In the genomic region with DNA sequence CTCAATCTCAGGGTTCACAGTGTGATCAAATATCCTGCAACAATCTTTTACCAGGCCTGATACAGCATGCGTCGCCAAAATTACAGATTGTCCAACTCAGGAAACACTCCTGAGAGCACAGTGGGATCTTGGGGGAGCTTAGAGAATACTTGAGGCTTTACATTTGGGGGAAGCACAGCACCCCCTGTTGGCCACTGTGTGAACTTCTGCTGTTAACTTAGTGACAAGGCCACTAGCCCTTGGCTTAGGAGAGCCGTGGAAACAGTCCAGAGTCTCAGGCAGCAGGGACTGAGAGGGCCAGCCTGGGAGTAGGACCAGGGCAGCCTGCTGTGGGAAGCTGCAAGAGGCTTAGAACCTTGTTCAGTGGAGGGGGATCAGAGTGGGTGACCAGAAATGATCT, we compare ENCODE assay signal across 9 mouse cellular contexts. TPM values are rescaled to one million over a fixed set of nuclear protein-coding genes. Genes with fewer than 3 reads are reported as not detected.
DNase-seq lines count a peak whose midpoint lies in the region; ATAC-seq and TF ChIP-seq lines count a peak whose summit lies in the region.
"Had no signal": no experiment of that assay in that cellular context is flagged by ENCODE, and none has a peak within 500 bp of the region (broad histone marks: within the 10 kb centered on the region; RNA-seq: fewer than 3 reads in every experiment).

No protein-coding gene starts in this region.

- H3K4me3 ChIP-seq in liver, adult 2 months (ENCODE audit: insufficient read depth, low read depth, low read length), result no peak overlapping the region

- no peak for TF ChIP-seq POLR2A in liver, adult 2 months (IDR thresholded peaks at IDR 0.05; ENCODE audit: extremely low read depth, insufficient read depth, low read length)

- peak; percentile 40 for DNase-seq in adrenal gland, postnatal 14 days
- no peak for DNase-seq in adrenal gland, postnatal 25 days
- peak; percentile 26 for DNase-seq in liver, adult 2 months (ENCODE audit: extremely low read depth, low read depth, low spot score)
- DNase-seq in liver, result no peak
- DNase-seq in spleen, adult 12 weeks (ENCODE audit: low spot score), result peak; percentile 44
- DNase-seq in left cerebral cortex, postnatal 10 days (ENCODE audit: extremely low spot score in 1 of 2, low spot score in 2 of 2), result no peak
- no peak for DNase-seq in ovary, postnatal 14 days (ENCODE audit: low spot score)

- ATAC-seq in granulocyte monocyte progenitor cell, adult 5-6 weeks (replicated peaks; ENCODE audit: poor library complexity, severe bottlenecking), result peak; percentile 35; the same call in 1 of the 2 replicates

- H3K9ac ChIP-seq in liver, adult 2 months (ENCODE audit: low read depth, low read length), result no peak overlapping the region

- no peaks in the 10 kb centered on the region for H3K36me3 ChIP-seq in liver, adult 2 months (ENCODE audit: control insufficient read depth, insufficient read depth, low read length)

- intact Hi-C loops in left cerebral cortex, postnatal 10 days (cut with DNase I), result loop anchor here (5.0 kb wide), 1 partner anchor 116 kb away; no protein-coding TSS in a partner anchor

- peaks cover 5% of the 10 kb centered on the region; the same call in 1 of the 2 replicates for H3K4me1 ChIP-seq in liver, adult 2 months (ENCODE audit: control insufficient read depth, insufficient read depth, low read length)

- H3K27me3 ChIP-seq in liver, adult 2 months (ENCODE audit: control insufficient read depth, insufficient read depth, low read length), result no peaks in the 10 kb centered on the region

- H3K27ac ChIP-seq in liver, adult 2 months (replicated peaks; ENCODE audit: insufficient read depth, low read depth, low read length), result no peak overlapping the region

- peak; percentile 58 for TF ChIP-seq CTCF in liver, adult 2 months (IDR thresholded peaks at IDR 0.05; ENCODE audit: low read depth, low read length)

- H3K79me2 ChIP-seq in liver, adult 2 months (ENCODE audit: control insufficient read depth, insufficient read depth, low read length), result peaks cover 9% of the 10 kb centered on the region; the same call in 1 of the 2 replicates

- 69% methylated on average over 3 of the region's 3 CpGs for WGBS in liver, adult 2 months

RNA-seq across cellular contexts. Expression of a gene that starts 3.6 kb away (rescaled TPM):
- total RNA-seq in adrenal gland, postnatal 14 days (2021), result 0.89 and 1.8 TPM in 2 replicates
- total RNA-seq in adrenal gland, postnatal 25 days (2021), result 1.3 and 1.5 TPM in 2 replicates
- 1.5 TPM in 2 replicates for total RNA-seq in liver, adult 2 months (2014; rRNA removed)
- 0.39 and 1.6 TPM in 2 replicates for polyA plus RNA-seq in liver, adult 2 months (2012; rRNA removed)
- 3.8 TPM in 1 of 2 replicates, not detected in the other for total RNA-seq in granulocyte monocyte progenitor cell, adult 5-6 weeks (2014; fragmentation: Nextera tagmentation)
- total RNA-seq in granulocyte monocyte progenitor cell, adult 5-6 weeks (2017), result 0.21 and 2.5 TPM in 2 replicates
- 1 to 10 TPM; 1.1 TPM for total RNA-seq in left cerebral cortex, postnatal 10 days (2021)

RNA-seq across cellular contexts. Expression of a gene that starts 20.6 kb away (rescaled TPM):
- not detected in 2 replicates for total RNA-seq in adrenal gland, postnatal 14 days (2021)
- total RNA-seq in adrenal gland, postnatal 25 days (2021), result not detected in 2 replicates
- not detected in 2 replicates for total RNA-seq in liver, adult 2 months (2014; rRNA removed)
- polyA plus RNA-seq in liver, adult 2 months (2012; rRNA removed), result not detected in 2 replicates
- not detected in 2 replicates for total RNA-seq in granulocyte monocyte progenitor cell, adult 5-6 weeks (2014; fragmentation: Nextera tagmentation)
- total RNA-seq in granulocyte monocyte progenitor cell, adult 5-6 weeks (2017), result not detected in 2 replicates
- total RNA-seq in left cerebral cortex, postnatal 10 days (2021), result not detected
- total RNA-seq: heart, postnatal 14 days had no signal

RNA-seq across cellular contexts. Expression of a gene that starts 31.2 kb away (rescaled TPM):
- not detected in 2 replicates for total RNA-seq in adrenal gland, postnatal 14 days (2021)
- not detected in 2 replicates for total RNA-seq in adrenal gland, postnatal 25 days (2021)
- not detected in 2 replicates for total RNA-seq in liver, adult 2 months (2014; rRNA removed)
- polyA plus RNA-seq in liver, adult 2 months (2012; rRNA removed), result not detected in 2 replicates
- total RNA-seq in granulocyte monocyte progenitor cell, adult 5-6 weeks (2014; fragmentation: Nextera tagmentation), result not detected in 2 replicates
- not detected in 2 replicates for total RNA-seq in granulocyte monocyte progenitor cell, adult 5-6 weeks (2017)
- not detected for total RNA-seq in left cerebral cortex, postnatal 10 days (2021)
- total RNA-seq: heart, postnatal 14 days had no signal

RNA-seq across cellular contexts. Expression of a gene that starts 38.5 kb away (rescaled TPM):
- 0.22 and 0.41 TPM in 2 replicates for total RNA-seq in adrenal gland, postnatal 14 days (2021)
- total RNA-seq in adrenal gland, postnatal 25 days (2021), result 0.64 TPM in 1 of 2 replicates, not detected in the other
- total RNA-seq in liver, adult 2 months (2014; rRNA removed), result 0.87 and 1.4 TPM in 2 replicates
- 0.91 and 1.7 TPM in 2 replicates for polyA plus RNA-seq in liver, adult 2 months (2012; rRNA removed)
- total RNA-seq in granulocyte monocyte progenitor cell, adult 5-6 weeks (2014; fragmentation: Nextera tagmentation), result 0.17 and 1.3 TPM in 2 replicates
- 0.77 and 0.90 TPM in 2 replicates for total RNA-seq in granulocyte monocyte progenitor cell, adult 5-6 weeks (2017)
- under 1 TPM in 1 of 2 experiments, not detected in 1; 0.06 TPM for total RNA-seq in left cerebral cortex, postnatal 10 days (2021)

RNA-seq across cellular contexts. Expression of a gene that starts 45.3 kb away (rescaled TPM):
- total RNA-seq in adrenal gland, postnatal 14 days (2021), result not detected in 2 replicates
- total RNA-seq in adrenal gland, postnatal 25 days (2021), result not detected in 2 replicates
- total RNA-seq in liver, adult 2 months (2014; rRNA removed), result not detected in 2 replicates
- polyA plus RNA-seq in liver, adult 2 months (2012; rRNA removed), result not detected in 2 replicates
- not detected in 2 replicates for total RNA-seq in granulocyte monocyte progenitor cell, adult 5-6 weeks (2014; fragmentation: Nextera tagmentation)
- not detected in 2 replicates for total RNA-seq in granulocyte monocyte progenitor cell, adult 5-6 weeks (2017)
- total RNA-seq in left cerebral cortex, postnatal 10 days (2021), result not detected
- total RNA-seq: heart, postnatal 14 days had no signal

Comparison
In these comparisons a context has a peak if more than half of its experiments do, and no peak if none do; other contexts are left out.
1. DNase-seq: peak in adrenal gland, postnatal 14 days (single experiment), liver, adult 2 months (single experiment) and spleen, adult 12 weeks (single experiment); none in adrenal gland, postnatal 25 days (single experiment), liver (single experiment), left cerebral cortex, postnatal 10 days (0 of 2) and ovary, postnatal 14 days (single experiment).